Comparison of ENCODE assay signal across 9 mouse cellular contexts in the genomic region with DNA sequence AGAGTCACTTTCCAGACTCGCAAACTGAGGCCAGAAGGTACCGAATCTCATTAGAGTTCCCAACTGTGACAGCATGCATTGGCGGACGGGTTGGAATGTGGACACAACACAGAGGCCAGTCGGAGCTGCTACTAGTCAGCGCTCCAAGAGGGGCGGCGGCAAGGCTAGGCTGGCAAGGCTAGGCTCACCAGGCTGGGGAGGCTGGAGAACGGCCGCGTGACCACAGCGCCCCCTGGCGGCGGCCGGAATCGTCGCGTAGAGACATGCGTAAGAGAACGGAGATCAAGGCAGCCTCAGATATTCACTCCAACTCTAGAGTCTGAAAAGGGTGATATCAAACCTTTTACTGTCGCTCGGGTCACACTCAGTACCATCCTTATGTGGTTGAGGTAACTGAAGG.
DNase-seq lines count a peak whose midpoint lies in the region; ATAC-seq and TF ChIP-seq lines count a peak whose summit lies in the region.
"Had no signal": no experiment of that assay in that cellular context is flagged by ENCODE, and none has a peak within 500 bp of the region (broad histone marks: within the 10 kb centered on the region; RNA-seq: fewer than 3 reads in every experiment).

No protein-coding gene starts in this region.

- no peak overlapping the region for H3K9ac ChIP-seq in hindbrain, embryonic 15.5 days

- no peaks in the 10 kb centered on the region; the same call in 1 of the 2 replicates for H3K9me3 ChIP-seq in hindbrain, embryonic 15.5 days

- H3K4me3 ChIP-seq in gastrocnemius, adult 2 months, result peak overlapping the region; percentile 47
- no peak overlapping the region for H3K4me3 ChIP-seq in hindbrain, embryonic 15.5 days

- peak; percentile 93 for TF ChIP-seq CTCF in gastrocnemius, adult 2 months (IDR thresholded peaks at IDR 0.05)

- peak; percentile 84 to 93 for DNase-seq in cerebellum, postnatal 4 days (ENCODE audit: low spot score in 2 of 2)
- DNase-seq in gastrocnemius, adult 2 months, result peak; percentile 88
- peak; percentile 82 for DNase-seq in layer of hippocampus, postnatal 36 days
- DNase-seq in lung, postnatal 36 days, result peak; percentile 79
- peak; percentile 85 for DNase-seq in right cerebral cortex, adult 18-20 months
- DNase-seq in urinary bladder, adult 2 months (ENCODE audit: low spot score), result peak; percentile 73

- H3K4me2 ChIP-seq in hindbrain, embryonic 15.5 days, result peak overlapping the region; percentile 47

- WGBS in hindbrain, embryonic 15.5 days, result 2% methylated on average over 22 of the region's 22 CpGs

- no peaks in the 10 kb centered on the region for H3K36me3 ChIP-seq in hindbrain, embryonic 15.5 days

- intact Hi-C loops in gastrocnemius, adult 2 months (cut with DNase I), result loop anchor here (1.0 kb wide), 1 partner anchor 448 kb away; no protein-coding TSS in a partner anchor

- no peak overlapping the region for H3K27ac ChIP-seq in gastrocnemius, adult 2 months
- no peak overlapping the region for H3K27ac ChIP-seq in hindbrain, embryonic 15.5 days (replicated peaks)
- H3K27ac ChIP-seq: macrophage had no signal

- H3K27me3 ChIP-seq in hindbrain, embryonic 15.5 days, result no peaks in the 10 kb centered on the region

- no peaks in the 10 kb centered on the region; the same call in 1 of the 2 replicates for H3K4me1 ChIP-seq in hindbrain, embryonic 15.5 days (replicated peaks)

- ATAC-seq in activated CD4-positive, CD25-positive, alpha-beta regulatory T cell, adult 4 months, result peak; percentile 52
- peak; percentile 90 for ATAC-seq in hindbrain, embryonic 15.5 days (ENCODE audit: low FRiP score, low read depth)
